Mouse (Mus musculus) thymus, postnatal 4 days (tissue): Measurements from ENCODE around the gene Eif3a.

Experiments
- DNase-seq: peaks from one replicate; pipeline ENCODE4 v3.0.0; 2021

Gene Eif3a

DNA sequence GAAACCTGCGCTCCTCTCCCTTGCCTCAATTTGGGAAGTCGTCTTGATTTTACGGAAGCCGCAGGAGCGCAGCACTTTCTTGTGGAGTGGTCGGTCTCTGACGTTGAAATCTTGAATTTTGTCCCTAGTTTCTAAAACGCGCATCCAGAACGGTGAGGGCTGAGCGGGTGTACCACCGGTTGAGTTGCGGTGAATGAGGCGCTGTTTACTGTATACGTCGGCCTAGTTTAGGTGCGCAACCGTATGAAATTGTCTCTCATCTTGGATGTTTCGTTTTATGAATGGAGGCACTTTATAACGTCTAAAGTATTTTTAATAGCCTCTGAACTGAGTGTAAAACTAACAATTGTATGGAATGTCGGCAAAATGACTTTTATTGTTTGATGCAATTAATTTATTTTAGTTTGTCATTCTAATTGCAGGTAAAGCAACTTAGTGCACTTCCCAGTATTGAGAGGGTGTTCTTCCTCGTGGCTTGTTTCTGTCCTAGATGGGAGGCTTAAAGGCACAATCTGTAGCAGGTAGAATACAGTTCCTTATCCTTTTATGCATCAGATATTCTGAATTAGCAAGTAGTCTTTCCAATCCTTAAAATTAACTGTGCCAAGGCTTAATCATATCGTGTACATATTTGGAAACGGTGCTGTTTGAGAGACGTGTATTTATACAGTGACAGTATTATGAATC lies 33.2 kb downstream of the Eif3a start:
- DNase-seq = no peak

DNA sequence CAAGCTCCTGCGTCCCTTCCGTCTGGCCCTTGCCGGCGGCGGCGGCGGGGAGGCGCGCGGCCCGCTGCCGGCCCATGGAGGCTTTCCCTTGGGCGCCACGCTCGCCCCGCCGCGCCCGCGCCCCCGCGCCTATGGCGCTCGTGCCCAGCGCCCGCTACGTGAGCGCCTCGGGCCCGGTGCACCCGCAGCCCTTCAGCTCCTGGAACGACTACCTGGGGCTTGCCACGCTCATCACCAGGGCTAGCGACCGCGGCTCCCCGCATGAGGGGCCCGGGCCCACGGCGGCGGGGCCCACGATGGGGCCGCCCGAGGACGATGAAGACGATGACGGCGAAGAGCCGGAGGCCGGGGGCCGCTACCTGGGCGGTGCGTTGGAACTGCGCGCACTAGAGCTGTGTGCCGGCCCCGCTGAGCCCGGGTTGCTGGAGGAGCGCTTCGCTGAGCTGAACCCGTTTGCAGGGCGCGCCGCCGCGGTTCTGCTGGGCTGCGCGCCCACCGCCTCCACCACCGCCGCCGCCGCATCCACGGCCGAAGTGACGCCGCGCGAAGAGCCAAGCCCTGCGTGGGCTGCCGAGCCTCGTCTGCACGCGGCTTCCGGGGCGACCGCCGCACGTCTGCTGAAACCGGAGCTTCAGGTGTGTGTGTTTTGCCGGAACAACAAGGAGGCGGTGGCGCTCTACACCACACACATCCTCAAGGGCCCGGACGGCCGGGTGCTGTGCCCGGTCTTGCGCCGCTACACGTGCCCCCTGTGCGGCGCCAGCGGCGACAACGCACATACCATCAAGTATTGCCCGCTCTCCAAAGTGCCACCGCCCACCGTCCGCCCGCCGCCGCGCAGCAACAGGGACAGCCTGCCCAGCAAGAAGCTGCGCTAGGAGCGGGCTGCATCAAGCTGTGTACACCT lies 34.0 kb downstream of the Eif3a start:
- peak; percentile 73 for DNase-seq

DNA sequence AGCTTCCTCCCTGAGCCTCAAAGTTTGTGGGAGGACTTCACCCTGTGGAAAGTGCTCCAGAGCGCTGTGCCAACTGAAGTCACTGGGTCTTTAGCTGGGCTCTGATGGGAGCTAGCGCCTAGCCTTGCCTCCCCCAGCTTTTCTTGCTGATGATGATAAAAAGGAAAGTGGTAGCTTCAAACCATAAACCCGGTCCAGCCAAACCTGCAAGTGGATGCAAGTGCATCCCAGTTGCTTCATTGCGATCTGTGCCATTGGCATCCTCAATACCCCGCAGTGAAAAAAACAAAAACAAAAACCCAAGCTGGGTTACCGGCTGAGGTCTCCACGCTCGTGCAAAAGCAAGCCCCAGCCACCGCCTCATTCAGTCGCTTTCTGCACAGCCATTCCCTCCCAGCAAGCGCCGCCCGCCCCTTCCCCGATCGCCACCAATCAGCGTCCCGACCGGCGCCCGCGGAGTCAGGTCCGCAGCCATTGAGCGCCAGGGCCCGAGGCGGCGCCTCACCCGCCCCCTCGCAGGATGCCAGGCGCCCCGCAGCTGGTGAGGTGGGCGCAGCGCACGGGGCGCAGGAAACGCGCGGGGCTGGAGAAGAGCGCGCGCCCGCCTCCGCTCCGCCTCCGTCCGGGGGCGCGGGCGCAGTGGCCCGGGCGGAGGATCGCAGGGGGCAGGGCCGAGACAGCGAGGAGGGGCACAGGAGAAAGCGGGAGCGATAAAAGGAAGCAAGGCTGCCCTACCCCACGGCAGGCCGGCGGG lies 34.8 kb downstream of the Eif3a start, which contains the start of gene Nanos1:
Nanos1 (plus strand) TSS at position 550 of the 754 bp plus-strand sequence.
- DNase-seq = peak; percentile 96

DNA sequence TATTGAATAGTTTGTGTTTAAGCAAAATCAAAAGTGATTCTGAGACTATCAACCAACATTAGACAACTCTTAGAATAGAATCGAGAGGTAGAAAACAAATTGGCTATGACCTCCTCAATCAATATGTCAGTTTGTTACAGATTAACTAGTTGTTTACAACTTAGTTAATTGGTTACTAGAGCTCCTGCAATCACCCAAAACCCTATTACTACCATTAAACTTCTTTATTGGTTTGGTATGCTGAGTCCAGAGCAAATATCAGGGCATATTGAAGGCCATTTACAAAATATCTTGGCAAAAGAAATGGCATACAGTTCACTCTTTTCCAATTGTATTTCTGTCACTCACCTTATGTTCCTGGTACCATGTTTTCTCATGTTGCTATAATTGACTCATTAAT lies 42.7 kb downstream of the Eif3a start:
- DNase-seq = no peak

DNA sequence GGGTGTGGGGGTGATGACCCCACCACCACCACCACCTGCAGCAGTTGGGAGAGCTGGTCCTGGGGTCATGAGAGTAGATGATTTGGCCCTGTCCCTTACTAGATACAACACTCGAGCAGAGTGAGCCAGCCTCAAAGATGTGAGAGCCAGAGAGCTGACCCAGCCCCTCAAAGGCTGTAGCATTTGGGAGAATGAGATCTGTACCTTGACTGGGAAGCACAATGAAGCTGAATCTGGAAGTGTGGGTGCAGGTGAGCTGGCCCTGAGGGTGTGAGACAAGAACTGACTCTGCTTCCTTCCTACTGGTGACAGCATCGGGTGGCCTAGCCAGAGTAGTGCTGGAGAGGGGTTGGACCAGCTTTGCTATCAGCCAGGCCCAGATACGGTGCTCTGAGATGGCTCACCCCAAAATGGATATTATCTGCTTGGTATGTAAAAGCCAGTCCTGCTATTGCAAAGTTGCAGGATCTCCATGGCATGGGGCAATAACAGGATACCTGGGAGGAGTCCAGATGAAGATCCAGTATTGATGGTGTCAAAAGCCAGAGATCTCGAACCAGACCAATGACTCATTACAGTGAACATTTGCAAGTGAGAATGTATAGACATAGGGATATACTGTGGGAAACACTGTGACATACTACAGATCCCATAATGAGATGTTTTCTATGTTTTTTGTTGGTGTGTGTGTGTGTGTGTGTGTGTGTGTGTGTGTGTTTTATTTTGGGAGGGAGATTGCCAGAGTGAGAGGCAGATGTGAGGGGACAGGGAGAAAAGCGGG lies 46.5 kb downstream of the Eif3a start:
- no peak for DNase-seq

DNA sequence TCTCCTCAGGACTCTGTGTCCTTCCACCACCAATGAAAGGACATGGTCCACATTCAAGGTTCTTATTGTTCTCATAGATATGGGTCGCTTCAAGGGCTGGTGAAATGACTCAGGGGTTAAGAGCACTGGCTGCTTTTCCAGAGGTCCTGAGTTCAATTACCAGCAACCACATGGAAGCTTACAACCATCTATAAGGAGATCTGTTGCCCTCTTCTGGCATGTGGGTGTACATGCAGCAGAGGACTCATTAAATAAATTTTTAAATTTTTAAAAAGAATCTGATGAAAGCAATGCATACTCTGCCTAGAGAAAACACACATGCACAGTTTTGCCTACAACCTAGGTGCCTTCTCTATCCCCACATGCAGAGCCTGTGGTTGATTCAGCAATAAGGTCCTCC lies 49.9 kb downstream of the Eif3a start:
- no peak for DNase-seq

DNA sequence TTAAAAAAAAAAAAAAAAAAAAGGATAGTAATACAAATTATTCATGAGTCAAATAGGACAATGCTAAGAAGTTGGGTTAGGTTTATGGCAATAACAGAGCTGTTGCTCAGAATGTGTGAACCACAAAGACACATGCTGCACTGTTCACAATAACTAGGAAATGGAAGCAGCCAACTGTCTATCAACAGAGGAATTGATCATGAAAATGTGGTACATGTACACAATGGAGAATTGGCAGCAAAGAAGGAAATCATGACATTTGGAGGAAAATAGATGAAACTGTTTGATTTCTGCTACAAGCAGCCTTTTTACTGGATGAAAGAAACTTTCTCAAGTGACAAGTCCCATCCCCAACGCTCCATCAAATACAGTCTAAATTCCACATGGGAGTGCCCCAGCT lies 58.5 kb downstream of the Eif3a start:
- no peak for DNase-seq

DNA sequence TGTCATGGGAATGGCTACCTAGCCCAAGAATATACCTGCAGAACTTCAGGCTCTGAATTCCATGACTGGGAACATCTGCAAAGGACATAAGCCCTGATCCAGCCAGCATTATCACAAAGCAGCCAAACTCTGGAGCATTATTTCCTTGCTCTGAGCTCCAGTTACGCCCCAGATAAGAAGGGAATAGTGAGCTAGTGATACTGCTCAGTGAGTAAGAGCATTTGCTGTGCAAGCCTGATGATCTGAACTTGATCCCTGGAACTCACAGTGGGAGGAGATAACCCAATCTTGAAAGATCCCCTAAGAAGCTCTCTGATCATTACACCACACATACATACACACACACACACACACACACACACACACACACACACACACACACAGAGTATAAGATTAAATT lies 59.2 kb downstream of the Eif3a start:
- no peak for DNase-seq

DNA sequence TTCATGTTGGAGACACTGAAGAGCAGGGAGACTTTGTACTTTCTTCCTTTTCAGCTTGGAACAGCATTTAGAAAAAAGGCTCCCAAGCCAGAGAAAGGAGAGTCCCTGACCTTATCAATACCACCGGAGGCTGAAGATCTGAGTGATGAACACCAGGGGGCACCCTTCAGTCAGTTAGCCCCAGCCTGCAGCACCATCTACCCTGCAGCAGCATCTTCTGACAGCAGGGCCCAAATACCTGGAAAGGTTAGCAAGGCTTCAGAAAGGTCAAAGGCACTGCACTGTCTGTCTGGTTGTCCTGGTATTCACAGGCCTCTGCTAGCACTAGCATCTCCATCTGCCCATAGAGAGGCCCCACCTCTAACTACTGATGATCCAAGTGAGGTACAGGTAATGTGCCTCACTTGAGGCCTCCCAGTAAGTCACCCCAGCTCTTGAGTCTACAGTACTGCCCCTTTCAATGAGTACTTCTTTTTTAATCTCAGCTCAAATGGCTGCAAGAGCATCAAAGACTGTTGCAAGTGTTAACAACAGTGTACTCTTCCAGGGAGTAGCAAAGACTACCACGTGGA lies 60.1 kb downstream of the Eif3a start:
- peak; percentile 68 for DNase-seq

DNA sequence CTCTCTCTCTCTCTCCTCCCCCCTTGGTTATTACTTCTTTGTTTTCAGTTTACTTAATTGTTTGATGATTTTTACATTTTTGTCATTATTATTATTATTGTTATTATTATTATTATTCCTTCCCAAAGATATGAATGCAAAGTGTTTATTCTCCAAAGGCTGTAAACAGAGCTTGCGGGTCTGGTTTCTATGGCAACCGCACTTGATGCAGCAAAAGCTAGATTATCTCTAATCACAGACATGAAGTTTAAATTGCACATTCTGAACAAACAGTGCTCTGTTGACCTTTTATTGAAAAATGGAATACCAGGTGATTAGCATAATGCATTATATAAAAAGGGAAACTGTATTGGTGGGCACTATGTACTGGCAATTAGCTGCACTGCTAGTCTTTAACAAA lies 74.1 kb downstream of the Eif3a start:
- DNase-seq = no peak

DNA sequence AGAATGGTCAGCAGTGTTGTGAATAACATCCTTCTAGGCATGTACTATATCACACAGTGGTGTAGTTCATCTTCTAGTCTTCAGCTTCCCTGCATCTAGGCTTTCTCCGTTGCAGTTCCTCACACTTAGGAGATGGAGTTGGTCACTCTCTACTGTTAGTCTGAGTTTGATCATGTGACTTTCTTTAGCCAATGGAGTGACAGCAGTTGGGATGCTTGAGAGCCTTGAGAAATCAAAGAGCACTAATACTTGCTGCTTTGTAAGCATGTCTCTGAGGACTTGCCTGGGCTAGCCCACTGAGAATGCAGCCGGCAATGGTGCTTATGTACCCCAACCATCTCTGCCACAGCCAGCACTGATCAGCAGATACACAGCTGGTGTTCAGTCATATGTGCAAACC lies 77.9 kb downstream of the Eif3a start:
- DNase-seq = no peak
